Mouse (Mus musculus) ES-Bruce4 (cell line): Measurements from ENCODE around the gene Uso1.

ENCODE experiments used
- CTCF ChIP-seq: IDR thresholded peaks from one replicate; pipeline ENCODE4 v1.8.1; 2011; ENCODE audit warnings: low read depth, low read length
- EP300 ChIP-seq: IDR thresholded peaks from 2 replicates; pipeline ENCODE4 v1.6.1; 2011; ENCODE audit warnings: low read depth, low read length; ENCODE audit not compliant: insufficient read depth
- POLR2A ChIP-seq: IDR thresholded peaks from one replicate; pipeline ENCODE4 v1.8.1; 2011; ENCODE audit warnings: low read length; ENCODE audit not compliant: insufficient read depth

- no peak for TF ChIP-seq CTCF
- TF ChIP-seq EP300 = no peak
- TF ChIP-seq POLR2A = no peak
Observed at GRCm38 (mm10) chr5:92220287-92220902, 82.7 kb downstream of the Uso1 start.
